Mouse (Mus musculus) neural tube, embryonic 11.5 days (tissue): Measurements from ENCODE around the gene Tpmt. TPM values are rescaled to one million over a fixed set of nuclear protein-coding genes. Genes with fewer than 3 reads are reported as not detected.

Source experiments
- ATAC-seq: fragments of 200-750 bp; cut with Nextera tagmentation; 2 replicates; pipeline ENCODE4 v1.8.0; 2017; ENCODE audit warnings: moderate number of reproducible peaks, mild to moderate bottlenecking, moderate TSS enrichment, moderate library complexity; ENCODE audit not compliant: insufficient read depth, low FRiP score, low TSS enrichment
- DNase-seq: peaks from one replicate; pipeline ENCODE4 v3.0.0-alpha.2; 2015; ENCODE audit warnings: low spot score
- H3K27ac ChIP-seq: fragments of 300-500 bp; sonication (generic); 2 replicates; pipeline ENCODE4 v1.5.1; 2014; ENCODE audit warnings: low read depth, mild to moderate bottlenecking, low read length
- H3K27me3 ChIP-seq: fragments of 300-500 bp; sonication (generic); 2 replicates; pipeline ENCODE4 v1.6.1; 2014; ENCODE audit warnings: mild to moderate bottlenecking, low read length, mixed read lengths; ENCODE audit not compliant: control insufficient read depth, insufficient read depth
- H3K36me3 ChIP-seq: fragments of 300-500 bp; sonication (generic); 2 replicates; pipeline ENCODE4 v1.6.1; 2014; ENCODE audit warnings: mild to moderate bottlenecking, low read length, moderate library complexity, mixed read lengths; ENCODE audit not compliant: control insufficient read depth, insufficient read depth
- H3K4me1 ChIP-seq: fragments of 300-500 bp; sonication (generic); 2 replicates; pipeline ENCODE4 v1.6.1; 2014; ENCODE audit warnings: low read length, mixed read lengths; ENCODE audit not compliant: control insufficient read depth, insufficient read depth
- H3K4me2 ChIP-seq: fragments of 300-500 bp; sonication (generic); 2 replicates; pipeline ENCODE4 v1.6.1; 2014; ENCODE audit warnings: low read depth, mild to moderate bottlenecking, moderate library complexity
- H3K4me3 ChIP-seq: fragments of 300-500 bp; sonication (generic); 2 replicates; pipeline ENCODE4 v1.5.1; 2014; ENCODE audit warnings: low read depth, low read length
- H3K9ac ChIP-seq: fragments of 300-500 bp; sonication (generic); 2 replicates; pipeline ENCODE4 v1.6.1; 2014; ENCODE audit warnings: mild to moderate bottlenecking, low read length
- H3K9me3 ChIP-seq: fragments of 300-500 bp; sonication (generic); 2 replicates; pipeline ENCODE4 v1.6.1; 2016; ENCODE audit warnings: low read length; ENCODE audit not compliant: control insufficient read depth
- WGBS: fragments of 180-500 bp; shearing (Covaris S2); extraction: QIAGEN DNeasy Blood & Tissue Kit; methylation state at CpG from one replicate; pipeline ENCODE4 v1.1.7; 2014; 5-methylcytosine and 5-hydroxymethylcytosine counted together
- polyA plus RNA-seq: library from polyadenylated mRNA; unstranded; fragments of >200 nt; fragmentation: Nextera tagmentation; extraction: Ambion mirVana; gene quantifications from 2 replicates; pipeline ENCODE4 v1.2.1, GENCODE M21; 2014

The Tpmt gene
- polyA plus RNA-seq, 1 experiment from 2014 or later: 46.7 TPM

- 96% methylated on average over 13 of the region's 13 CpGs for WGBS
- H3K36me3 ChIP-seq: no peaks in the 10 kb centered on the region
- H3K4me3 ChIP-seq: no peak overlapping the region
These were observed 27.3 kb upstream of the Tpmt start for GRCm38 (mm10) chr13:47071871-47072270.

GRCm38 (mm10) chr13:47070329-47071080, 26.0 kb upstream of the Tpmt start:
- H3K4me3 ChIP-seq: no peak overlapping the region
- H3K4me1 ChIP-seq: no peaks in the 10 kb centered on the region
- no peak for ATAC-seq
- no peaks in the 10 kb centered on the region for H3K27me3 ChIP-seq
- H3K27ac ChIP-seq: no peak overlapping the region
- no peak for DNase-seq
- WGBS: 80% methylated on average over 15 of the region's 15 CpGs
- no peak overlapping the region for H3K9ac ChIP-seq
- no peak overlapping the region for H3K4me2 ChIP-seq
- H3K9me3 ChIP-seq: no peaks in the 10 kb centered on the region
- no peaks in the 10 kb centered on the region for H3K36me3 ChIP-seq

More at GRCm38 (mm10) chr13:47071871-47072270, 27.3 kb upstream of the Tpmt start:
- H3K27ac ChIP-seq: no peak overlapping the region
- DNase-seq (no peak), ATAC-seq (no peak)
- H3K27me3 ChIP-seq: no peaks in the 10 kb centered on the region
- H3K4me2 ChIP-seq: no peak overlapping the region
- no peaks in the 10 kb centered on the region for H3K4me1 ChIP-seq
- H3K9ac ChIP-seq: no peak overlapping the region
- H3K9me3 ChIP-seq: no peaks in the 10 kb centered on the region

GRCm38 (mm10) chr13:47067001-47067400, 22.5 kb upstream of the Tpmt start:
- ATAC-seq (no peak), DNase-seq (no peak)
- Histone ChIP-seq H3K27me3 (no peaks in the 10 kb centered on the region), H3K36me3 (no peaks in the 10 kb centered on the region), H3K4me1 (no peaks in the 10 kb centered on the region), H3K27ac (no peak overlapping the region), H3K4me2 (no peak overlapping the region), H3K4me3 (no peak overlapping the region), H3K9me3 (no peaks in the 10 kb centered on the region), H3K9ac (no peak overlapping the region)
- WGBS: 93% methylated on average over 6 of the region's 6 CpGs

- no peak for ATAC-seq
- WGBS: 96% methylated on average over 10 of the region's 10 CpGs
- H3K9me3 ChIP-seq: no peaks in the 10 kb centered on the region
These were observed 22.0 kb upstream of the Tpmt start for GRCm38 (mm10) chr13:47066516-47066915.

GRCm38 (mm10) chr13:47063985-47064760, 19.6 kb upstream of the Tpmt start:
- H3K4me3 ChIP-seq: no peak overlapping the region
- no peaks in the 10 kb centered on the region for H3K27me3 ChIP-seq
- DNase-seq: no peak
- no peaks in the 10 kb centered on the region for H3K9me3 ChIP-seq
- H3K4me2 ChIP-seq: no peak overlapping the region
- 88% methylated on average over 15 of the region's 15 CpGs for WGBS
- no peaks in the 10 kb centered on the region for H3K4me1 ChIP-seq
- no peak overlapping the region for H3K27ac ChIP-seq
- no peak for ATAC-seq
- no peaks in the 10 kb centered on the region; the same call in 1 of the 2 replicates for H3K36me3 ChIP-seq
- H3K9ac ChIP-seq: no peak overlapping the region

More at GRCm38 (mm10) chr13:47066516-47066915, 22.0 kb upstream of the Tpmt start:
- H3K4me2 ChIP-seq: no peak overlapping the region
- H3K27me3 ChIP-seq: no peaks in the 10 kb centered on the region
- H3K4me1 ChIP-seq: no peaks in the 10 kb centered on the region
- no peak overlapping the region for H3K27ac ChIP-seq
- no peak overlapping the region for H3K4me3 ChIP-seq
- H3K9ac ChIP-seq: no peak overlapping the region
- H3K36me3 ChIP-seq: no peaks in the 10 kb centered on the region
- DNase-seq: no peak

GRCm38 (mm10) chr13:47062756-47063155, 18.2 kb upstream of the Tpmt start:
- WGBS: 93% methylated on average over 17 of the region's 17 CpGs
- Histone ChIP-seq H3K27me3 (no peaks in the 10 kb centered on the region), H3K9me3 (no peaks in the 10 kb centered on the region), H3K36me3 (no peaks in the 10 kb centered on the region; the same call in 1 of the 2 replicates), H3K4me2 (no peak overlapping the region), H3K4me1 (no peaks in the 10 kb centered on the region), H3K27ac (no peak overlapping the region), H3K4me3 (no peak overlapping the region), H3K9ac (no peak overlapping the region)
- no peak for ATAC-seq
- no peak for DNase-seq

GRCm38 (mm10) chr13:47056781-47057180, 12.2 kb upstream of the Tpmt start:
- DNase-seq (no peak), ATAC-seq (no peak)
- Histone ChIP-seq H3K27me3 (no peaks in the 10 kb centered on the region), H3K4me1 (no peaks in the 10 kb centered on the region), H3K36me3 (no peaks in the 10 kb centered on the region; the same call in 1 of the 2 replicates), H3K9ac (no peak overlapping the region), H3K9me3 (no peaks in the 10 kb centered on the region), H3K4me2 (no peak overlapping the region), H3K27ac (no peak overlapping the region), H3K4me3 (no peak overlapping the region)
- WGBS: 93% methylated on average over 5 of the region's 5 CpGs

GRCm38 (mm10) chr13:47056126-47056525, 11.6 kb upstream of the Tpmt start:
- Histone ChIP-seq H3K36me3 (no peaks in the 10 kb centered on the region; the same call in 1 of the 2 replicates), H3K4me1 (no peaks in the 10 kb centered on the region), H3K27ac (no peak overlapping the region), H3K27me3 (no peaks in the 10 kb centered on the region), H3K9me3 (no peaks in the 10 kb centered on the region), H3K4me3 (no peak overlapping the region), H3K9ac (no peak overlapping the region), H3K4me2 (no peak overlapping the region)
- no peak for ATAC-seq
- no peak for DNase-seq
- WGBS: 94% methylated on average over 11 of the region's 11 CpGs
